Mouse (Mus musculus): Measurements from ENCODE around the gene Mllt6. TPM values are rescaled to one million over a fixed set of nuclear protein-coding genes. Genes with fewer than 3 reads are reported as not detected.
A peak's percentile ranks its signal among the peaks of the same experiment; 100 is the strongest.

The Mllt6 gene
- total RNA-seq, 4 experiments from 2014 or later, result 68.8 to 84.0 (median 69.8) TPM

DNA sequence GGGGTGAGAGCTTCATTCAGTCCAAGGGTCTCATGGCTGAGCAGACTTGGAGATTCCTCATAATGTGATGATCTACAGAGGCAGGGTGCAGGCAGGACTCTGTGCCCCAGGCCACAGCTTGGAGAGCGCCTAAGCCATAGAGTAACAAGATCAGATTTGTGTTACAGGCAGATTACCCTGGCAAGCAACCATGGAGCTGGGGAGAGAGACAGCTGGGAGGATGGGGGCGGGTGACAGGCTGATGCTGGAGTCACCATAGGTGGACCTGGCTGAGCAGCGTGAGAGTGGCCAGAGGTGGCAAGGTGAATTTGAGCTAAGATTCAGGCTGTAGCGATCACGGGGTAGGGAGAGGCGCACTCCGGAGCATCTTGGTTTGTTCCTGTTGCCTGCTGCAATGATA, 4.9 kb downstream of the Mllt6 start:
- no peak for DNase-seq (ENCODE audit: low spot score)

GRCm38 (mm10) chr11:97669268-97669667, 6.1 kb downstream of the Mllt6 start:
- no peak for DNase-seq (ENCODE audit: low spot score)

DNA sequence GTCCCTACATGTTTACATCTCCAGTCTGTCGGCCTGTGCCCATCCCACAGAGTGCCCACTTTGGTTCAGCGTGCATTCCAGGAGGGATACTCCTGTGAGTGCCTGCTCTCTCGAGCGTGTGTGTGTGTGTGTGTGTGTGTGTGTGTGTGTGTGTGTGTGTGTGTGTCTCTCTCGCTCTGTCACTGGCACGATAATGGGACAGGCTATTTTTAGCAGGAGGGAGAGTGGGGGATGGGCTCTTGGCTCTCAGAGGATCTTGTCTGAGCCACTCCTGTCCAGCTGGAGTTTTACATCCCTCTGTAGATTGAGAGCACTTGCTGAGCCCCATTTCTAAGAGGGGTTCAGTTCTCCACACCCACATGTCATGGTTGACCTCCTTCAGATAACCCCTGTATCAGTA, 6.6 kb downstream of the Mllt6 start:
- peak; percentile 66 for DNase-seq (ENCODE audit: low spot score)

- DNase-seq (ENCODE audit: low spot score), result no peak
Observed at GRCm38 (mm10) chr11:97670234-97671176, 7.3 kb downstream of the Mllt6 start.

DNA sequence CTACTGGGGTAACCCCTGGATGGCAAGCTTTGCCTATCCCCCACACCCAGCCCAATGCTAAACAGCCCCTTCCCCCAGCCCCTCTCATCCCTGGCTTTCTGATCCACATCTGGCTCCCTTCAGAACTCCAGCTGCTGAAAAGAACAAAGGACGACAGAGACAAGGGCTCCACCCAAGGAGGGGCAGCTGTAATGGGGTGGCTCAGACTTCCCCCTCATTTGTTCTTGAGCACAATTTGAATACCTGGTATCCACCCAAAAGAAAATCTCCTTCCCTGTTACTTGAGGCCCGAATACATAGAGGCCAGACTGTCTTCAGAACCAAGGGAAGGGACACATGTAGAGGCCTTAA, 7.9 kb downstream of the Mllt6 start:
- DNase-seq (ENCODE audit: low spot score), result no peak

DNA sequence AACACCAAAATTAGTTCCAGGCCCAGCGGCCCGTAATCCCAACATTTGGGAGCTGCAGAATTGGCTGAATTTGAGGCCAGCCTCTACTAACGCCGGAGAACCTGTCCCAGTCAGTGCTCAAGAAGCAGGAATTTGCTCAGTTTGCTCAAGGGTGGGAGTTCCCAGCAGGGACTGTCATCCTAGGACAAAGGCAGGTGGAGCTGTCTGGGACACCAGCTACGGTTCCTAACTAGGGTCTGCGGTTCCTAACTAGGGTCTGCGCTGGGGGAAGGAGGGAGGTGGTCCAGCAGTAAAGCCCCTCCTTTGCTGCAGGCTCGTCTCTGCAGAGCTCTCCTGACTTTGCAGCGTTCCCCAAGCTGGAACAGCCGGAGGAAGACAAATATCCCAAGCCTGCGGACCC, 9.9 kb downstream of the Mllt6 start:
- DNase-seq (ENCODE audit: low spot score), result no peak

DNA sequence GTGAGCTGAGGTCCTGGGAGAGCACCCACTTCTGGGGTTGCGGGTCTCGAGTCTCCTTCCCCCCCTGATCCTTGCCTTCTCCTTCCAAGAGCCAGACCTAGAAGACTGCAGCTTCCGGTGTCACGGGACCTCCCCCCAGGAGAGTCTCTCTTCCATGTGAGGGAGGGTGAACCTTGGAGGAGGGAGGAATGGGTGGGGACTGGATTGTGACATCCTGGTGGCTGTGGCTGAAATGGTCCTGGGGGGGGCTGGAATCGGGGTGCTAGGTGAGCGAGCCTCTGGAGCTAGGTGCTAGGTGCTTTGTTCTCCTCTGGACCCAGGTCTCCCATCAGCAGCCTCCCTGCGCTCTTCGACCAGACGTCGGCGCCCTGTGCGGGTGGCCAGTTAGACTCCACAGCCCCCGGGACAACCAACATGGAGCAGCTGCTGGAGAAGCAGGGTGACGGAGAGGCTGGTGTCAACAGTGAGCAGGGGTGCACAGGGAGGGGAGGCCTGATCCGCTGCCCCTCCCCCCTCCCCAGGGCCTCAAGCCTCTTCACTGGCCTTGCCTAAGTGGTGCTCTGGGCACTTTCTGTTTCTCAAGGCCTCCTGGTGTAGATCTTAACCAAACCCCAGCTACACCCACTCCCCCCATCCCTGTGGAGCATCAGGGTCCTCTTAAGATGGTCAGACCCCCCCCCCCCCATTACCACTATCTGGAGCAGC, 13.0 kb downstream of the Mllt6 start:
- no peak for DNase-seq (ENCODE audit: low spot score)

DNA sequence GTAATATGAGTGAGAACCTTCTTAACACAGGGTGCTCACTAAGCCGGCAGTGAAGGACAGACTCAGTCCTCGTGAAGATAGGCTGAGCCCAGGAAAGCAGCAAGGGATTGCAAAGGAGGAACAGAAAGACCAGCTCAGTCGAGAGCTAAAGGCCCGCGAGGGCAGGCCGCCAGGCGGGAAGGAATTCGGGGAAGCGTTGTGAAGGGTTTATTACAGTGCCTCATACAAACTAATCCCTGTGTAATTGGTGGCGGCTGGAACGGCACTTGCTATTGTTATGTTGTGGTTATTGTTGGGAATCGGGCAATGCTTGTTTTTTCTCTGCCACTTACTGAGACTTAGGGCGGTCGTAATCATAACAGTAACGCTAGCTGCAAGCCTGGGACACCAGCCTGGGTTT, 14.2 kb downstream of the Mllt6 start:
- DNase-seq (ENCODE audit: low spot score), result no peak

DNA sequence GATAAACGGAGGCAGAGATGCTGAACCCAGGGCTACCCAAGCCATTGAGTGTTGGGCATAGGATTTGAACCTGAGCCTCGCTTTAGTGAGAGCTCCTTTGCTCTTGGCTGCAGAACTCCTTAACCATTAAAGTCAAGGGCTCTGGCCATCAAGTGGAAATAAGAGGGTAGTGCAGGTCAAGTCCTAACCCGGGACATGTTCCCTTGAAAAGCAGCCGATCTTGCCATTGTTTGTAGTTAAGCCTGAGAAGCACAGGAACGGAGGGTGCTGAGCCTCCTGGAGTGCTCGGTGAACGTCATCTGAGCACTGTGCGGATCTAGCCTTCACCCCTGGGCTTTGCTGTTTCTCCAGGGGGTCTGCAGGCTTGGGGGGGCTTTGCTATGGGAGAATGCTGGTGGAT, 14.6 kb downstream of the Mllt6 start:
- no peak for DNase-seq (ENCODE audit: low spot score)

GRCm38 (mm10) chr11:97678301-97678700, 15.1 kb downstream of the Mllt6 start:
- no peak for DNase-seq (ENCODE audit: low spot score)

DNA sequence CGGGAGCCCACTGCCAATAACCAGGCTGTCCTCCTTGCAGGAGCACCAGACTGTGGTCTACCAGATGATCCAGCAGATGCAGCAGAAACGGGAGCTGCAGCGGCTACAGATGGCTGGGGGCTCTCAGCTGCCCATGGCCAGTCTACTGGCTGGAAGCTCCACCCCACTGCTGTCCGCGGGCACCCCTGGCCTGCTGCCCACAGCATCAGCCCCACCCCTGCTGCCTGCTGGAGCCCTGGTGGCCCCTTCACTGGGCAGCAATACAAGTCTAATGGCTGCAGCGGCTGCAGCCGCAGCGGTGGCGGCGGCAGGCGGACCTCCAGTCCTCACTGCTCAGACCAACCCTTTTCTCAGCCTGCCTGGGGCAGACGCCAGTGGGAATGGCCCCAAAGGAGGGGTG, 17.2 kb downstream of the Mllt6 start:
- DNase-seq (ENCODE audit: low spot score), result no peak

DNA sequence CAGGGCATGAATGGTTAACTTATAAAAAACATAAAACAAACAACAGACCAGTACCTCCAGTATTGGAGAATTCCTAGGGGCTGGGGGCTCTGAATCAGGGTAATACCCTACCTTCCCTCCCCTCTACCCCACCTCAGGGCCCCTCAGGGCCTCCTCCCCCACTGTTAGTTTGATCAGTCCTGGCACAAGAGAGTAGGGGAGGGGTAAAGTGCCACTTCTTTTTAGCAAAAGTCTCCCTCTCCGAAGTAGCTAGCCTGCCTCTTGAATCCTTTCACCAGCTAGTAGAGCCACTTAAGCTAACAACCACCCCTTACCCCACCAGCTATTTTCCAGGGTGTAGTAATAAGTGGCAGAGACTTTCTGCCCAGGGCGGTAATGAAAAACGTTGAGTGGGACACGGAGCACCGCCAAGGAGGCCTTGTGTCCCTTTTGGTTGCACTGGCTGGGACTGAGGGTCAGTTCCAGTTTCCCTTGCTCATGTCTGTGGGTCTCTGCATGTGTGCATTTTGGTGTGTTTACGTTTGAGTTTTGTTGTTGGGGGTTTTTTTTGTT, 19.4 kb downstream of the Mllt6 start:
- no peak for DNase-seq (ENCODE audit: low spot score)

DNA sequence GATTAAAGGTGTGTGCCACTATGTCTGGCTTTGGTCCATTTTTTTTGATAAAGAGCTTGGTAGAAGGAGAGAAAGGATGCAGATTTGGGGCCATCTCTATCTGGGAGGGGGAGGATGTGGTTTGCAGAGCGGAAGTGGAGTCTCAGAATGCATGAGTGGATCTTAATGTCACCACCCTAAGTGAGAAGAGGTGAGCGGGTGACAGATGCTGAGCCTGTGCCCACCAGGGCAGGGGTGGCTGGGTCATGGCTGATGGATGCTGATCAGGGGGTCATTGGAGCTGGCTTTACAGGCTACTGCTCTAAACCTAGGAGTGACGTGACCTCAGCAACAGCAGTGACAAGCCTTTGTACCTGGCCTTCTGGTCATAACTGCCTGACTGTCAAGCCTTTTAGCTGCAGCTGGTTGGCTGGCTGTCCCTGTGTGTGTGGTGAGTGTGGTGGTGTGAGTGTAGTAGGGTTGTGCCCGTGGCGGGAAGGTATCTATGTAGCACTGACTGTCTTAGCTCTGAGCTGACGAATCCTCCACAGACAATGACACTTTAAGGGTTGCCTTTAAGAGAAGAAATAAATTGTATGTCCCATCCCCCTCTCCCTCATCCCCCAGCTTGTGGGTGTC, 21.0 kb downstream of the Mllt6 start:
- DNase-seq (ENCODE audit: low spot score), result no peak

DNA sequence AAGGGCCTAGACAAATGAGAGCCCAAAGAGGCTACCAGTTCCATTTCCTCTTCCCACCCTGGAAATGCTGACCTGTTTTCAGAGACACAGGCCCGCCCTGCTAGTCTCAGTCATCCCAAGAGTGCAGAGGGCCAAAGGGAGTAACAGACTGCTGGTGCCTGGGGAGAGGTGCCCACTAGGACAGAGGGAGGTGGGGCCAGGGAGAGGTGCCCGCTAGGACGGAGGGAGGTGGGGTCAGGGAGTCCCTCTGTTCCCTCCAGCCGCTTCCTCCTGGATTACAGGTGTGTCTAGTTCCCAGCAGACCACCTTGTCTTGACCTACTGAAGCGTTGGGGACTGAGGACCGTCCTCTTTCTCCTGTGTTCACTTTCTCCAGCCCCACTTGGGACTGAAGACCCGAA, 21.6 kb downstream of the Mllt6 start:
- no peak for DNase-seq (ENCODE audit: low spot score)

DNA sequence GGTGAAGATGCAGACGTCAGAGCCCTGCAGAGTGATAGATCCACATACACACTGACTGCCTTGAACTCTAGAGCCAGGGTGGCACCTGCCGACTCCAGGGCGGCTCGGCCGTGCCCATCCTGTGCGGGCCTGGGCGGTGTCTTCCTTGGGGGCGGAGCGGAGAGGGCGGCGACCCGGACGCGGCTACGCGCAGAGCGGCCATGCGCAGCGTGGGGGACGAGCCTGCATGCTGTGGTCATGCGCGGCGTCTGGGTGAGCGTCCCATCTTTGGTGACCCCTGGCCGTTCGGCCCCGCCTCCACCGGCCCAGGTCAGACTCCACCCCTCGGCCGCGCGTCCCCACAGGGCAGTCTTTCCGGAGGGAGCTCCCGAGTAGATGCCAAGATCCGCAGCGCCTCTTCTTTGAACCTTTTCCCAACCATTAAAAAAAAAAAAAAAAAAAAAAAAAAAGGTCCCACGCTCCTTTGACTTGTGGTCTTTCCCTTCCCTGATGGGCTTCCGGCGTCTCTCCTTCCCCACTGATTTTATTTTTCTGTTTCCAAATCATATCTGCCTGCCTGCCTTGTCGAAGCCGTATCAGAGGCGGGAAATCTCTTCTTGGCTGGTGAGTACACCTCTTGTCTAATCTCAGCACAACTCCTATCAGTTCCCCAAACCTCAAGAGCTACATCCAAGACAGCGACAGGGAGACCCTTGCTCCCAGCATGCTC, 22.6 kb downstream of the Mllt6 start, which contains the start of gene Cisd3:
Gene Cisd3 (plus strand): TSS at position 214 of the 709 bp plus-strand sequence.
- peak; percentile 95 for DNase-seq (ENCODE audit: low spot score)

- DNase-seq (ENCODE audit: low spot score), result no peak
Observed at GRCm38 (mm10) chr11:97686322-97686908, 23.2 kb downstream of the Mllt6 start.

- no peak for DNase-seq (ENCODE audit: low spot score)
Observed at GRCm38 (mm10) chr11:97687061-97687460, 23.8 kb downstream of the Mllt6 start.

DNA sequence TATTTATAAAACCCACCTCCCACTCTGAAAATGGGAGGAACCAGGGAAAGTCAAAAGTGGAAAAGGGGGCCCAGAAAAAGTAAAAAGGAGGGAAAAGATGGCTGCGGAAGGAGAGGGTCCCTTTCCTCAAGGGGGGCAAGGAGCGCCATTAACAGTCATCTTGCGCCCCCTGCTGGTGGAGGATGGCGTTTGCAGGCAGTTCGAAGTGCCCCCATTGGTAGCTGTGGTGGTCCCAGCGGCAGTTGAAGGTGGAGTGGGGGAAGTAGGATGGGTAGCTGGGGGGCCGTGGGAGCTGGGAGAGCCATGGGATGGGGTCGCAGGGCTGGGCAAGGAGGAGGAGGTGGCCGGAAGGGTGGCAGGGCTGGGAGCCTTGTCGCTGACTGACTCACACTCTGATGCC, 26.6 kb downstream of the Mllt6 start:
- DNase-seq (ENCODE audit: low spot score), result no peak

- no peak for DNase-seq (ENCODE audit: low spot score)
Observed at GRCm38 (mm10) chr11:97694435-97694834, 31.2 kb downstream of the Mllt6 start.

GRCm38 (mm10) chr11:97694921-97695711, 31.9 kb downstream of the Mllt6 start:
- no peak for DNase-seq (ENCODE audit: low spot score)
